17 mouse cellular contexts compared by ENCODE assay signal in genomic region chr3:146780241-146780640, GRCm38 (mm10). TPM values are rescaled to one million over a fixed set of nuclear protein-coding genes. Genes with fewer than 3 reads are reported as not detected.
DNase-seq lines count a peak whose midpoint lies in the region; ATAC-seq and TF ChIP-seq lines count a peak whose summit lies in the region.
"Had no signal": no experiment of that assay in that cellular context is flagged by ENCODE, and none has a peak within 500 bp of the region (broad histone marks: within the 10 kb centered on the region; RNA-seq: fewer than 3 reads in every experiment).

No protein-coding gene starts in this region.

- no peaks in the 10 kb centered on the region for H3K9me3 ChIP-seq in midbrain, postnatal 0 days (ENCODE audit: low read length)
- H3K9me3 ChIP-seq in midbrain, embryonic 15.5 days, result no peaks in the 10 kb centered on the region
- H3K9me3 ChIP-seq: embryonic facial prominence, embryonic 15.5 days; forebrain, embryonic 10.5 days; heart, embryonic 15.5 days; hindbrain, embryonic 10.5 days; hindbrain, embryonic 15.5 days had no signal

- H3K4me2 ChIP-seq in midbrain, postnatal 0 days (ENCODE audit: low read depth, low read length, poor library complexity, severe bottlenecking), result no peak overlapping the region
- H3K4me2 ChIP-seq in midbrain, embryonic 15.5 days, result no peak overlapping the region

- H3K4me3 ChIP-seq in gastrocnemius, adult 2 months, result peak overlapping the region; percentile 57; the same call in 1 of the 2 replicates
- no peak overlapping the region for H3K4me3 ChIP-seq in midbrain, postnatal 0 days (ENCODE audit: low read depth, low read length)
- H3K4me3 ChIP-seq in midbrain, embryonic 15.5 days, result no peak overlapping the region
- peak overlapping the region; percentile 73 for H3K4me3 ChIP-seq in bone marrow macrophage, adult 2 months (ENCODE audit: insufficient read depth, low read length)
- H3K4me3 ChIP-seq: forebrain, embryonic 10.5 days; hindbrain, embryonic 10.5 days; hindbrain, embryonic 15.5 days had no signal

- WGBS in midbrain, postnatal 0 days, result 50% methylated on average over 3 of the region's 3 CpGs
- 55% methylated on average over 3 of the region's 3 CpGs for whole genome bisulfite sequencing in midbrain, embryonic 15.5 days

- H3K4me1 ChIP-seq in midbrain, postnatal 0 days (ENCODE audit: insufficient read depth, low read length), result 0 out of 2 replicates have a peak, but pooled peaks cover 4% of the 10 kb centered on the region
- H3K4me1 ChIP-seq in midbrain, embryonic 15.5 days, result peaks cover 16% of the 10 kb centered on the region
- peaks cover 23% of the 10 kb centered on the region for H3K4me1 ChIP-seq in bone marrow macrophage, adult 2 months (ENCODE audit: control insufficient read depth, insufficient read depth, low read length)

- no peak overlapping the region for H3K27ac ChIP-seq in gastrocnemius, adult 2 months
- no peak overlapping the region for H3K27ac ChIP-seq in midbrain, postnatal 0 days (ENCODE audit: low read depth, low read length)
- no peak overlapping the region for H3K27ac ChIP-seq in midbrain, embryonic 15.5 days
- peak overlapping the region; percentile 48 for H3K27ac ChIP-seq in bone marrow macrophage, adult 2 months (ENCODE audit: insufficient read depth, low read depth, low read length)
- H3K27ac ChIP-seq: hindbrain, embryonic 10.5 days; hindbrain, embryonic 15.5 days had no signal

- intact Hi-C loops in gastrocnemius, adult 2 months (cut with DNase I), result loop anchor here (5.0 to 10.0 kb wide), 2 partner anchors 218 to 435 kb away; no protein-coding TSS in a partner anchor

- TF ChIP-seq POLR2A in bone marrow macrophage, adult 2 months (IDR thresholded peaks at IDR 0.05; ENCODE audit: borderline replicate concordance, low read depth, low read length), result no peak

- ATAC-seq in midbrain, postnatal 0 days (ENCODE audit: low FRiP score), result no peak
- ATAC-seq in midbrain, embryonic 15.5 days (replicated peaks), result no peak

- no peaks in the 10 kb centered on the region for H3K36me3 ChIP-seq in midbrain, postnatal 0 days (ENCODE audit: insufficient read depth, low read length)
- no peaks in the 10 kb centered on the region for H3K36me3 ChIP-seq in midbrain, embryonic 15.5 days (replicated peaks)
- H3K36me3 ChIP-seq: embryonic facial prominence, embryonic 15.5 days; forebrain, embryonic 10.5 days; heart, embryonic 15.5 days; hindbrain, embryonic 10.5 days; hindbrain, embryonic 15.5 days had no signal

- DNase-seq in gastrocnemius, adult 2 months, result no peak
- DNase-seq in gastrocnemius, postnatal 25 days, result no peak
- DNase-seq in midbrain, postnatal 0 days (ENCODE audit: low spot score), result peak; percentile 38
- peak; percentile 24 for DNase-seq in naive thymus-derived CD4-positive, alpha-beta T cell, adult 2 months (ENCODE audit: low read depth)
- DNase-seq in cerebellum, postnatal 25 days, result no peak
- DNase-seq: adrenal gland, adult 2 months; adrenal gland, postnatal 25 days; cerebellum, adult 2 months; heart, adult 18-20 months; heart, postnatal 14 days had no signal

- no peak overlapping the region for H3K9ac ChIP-seq in midbrain, postnatal 0 days (replicated peaks; ENCODE audit: low read length, poor library complexity, severe bottlenecking)
- H3K9ac ChIP-seq in midbrain, embryonic 15.5 days, result no peak overlapping the region
- H3K9ac ChIP-seq: embryonic facial prominence, embryonic 15.5 days; hindbrain, embryonic 15.5 days had no signal

- no peak for TF ChIP-seq CTCF in gastrocnemius, adult 2 months (IDR thresholded peaks at IDR 0.05)
- no peak for TF ChIP-seq CTCF in midbrain, postnatal 0 days (IDR thresholded peaks at IDR 0.05)
- no peak for TF ChIP-seq CTCF in bone marrow macrophage, adult 2 months (IDR thresholded peaks at IDR 0.05; ENCODE audit: low read depth, low read length)

- H3K27me3 ChIP-seq in midbrain, postnatal 0 days (ENCODE audit: insufficient read depth, low read length), result no peaks in the 10 kb centered on the region
- H3K27me3 ChIP-seq in midbrain, embryonic 15.5 days (replicated peaks), result no peaks in the 10 kb centered on the region
- H3K27me3 ChIP-seq: embryonic facial prominence, embryonic 15.5 days; heart, embryonic 15.5 days; hindbrain, embryonic 15.5 days had no signal

RNA-seq across cellular contexts. Expression of gene Prkacb, which starts 32.5 kb away (rescaled TPM):
- total RNA-seq in gastrocnemius, adult 2 months (2021), result 10 to 100 TPM; 44.3 to 45.4 TPM
- total RNA-seq in gastrocnemius, postnatal 25 days (2021), result 10 to 100 TPM; 34.8 to 35.1 TPM
- 311 and 350 TPM in 2 replicates for total RNA-seq in midbrain, postnatal 0 days (2014; rRNA removed)
- 220 and 221 TPM in 2 replicates for polyA plus RNA-seq in midbrain, postnatal 0 days (2015; fragmentation: Nextera tagmentation; extraction: Ambion mirVana)
- polyA plus RNA-seq in midbrain, embryonic 15.5 days (2015; fragmentation: Nextera tagmentation; extraction: Ambion mirVana), result 188 and 194 TPM in 2 replicates
- 107 and 120 TPM in 2 replicates for polyA plus RNA-seq in bone marrow macrophage, adult 2 months (2012; ENCODE audit: insufficient read depth, insufficient read length, missing spikeins)

Comparison
In these comparisons a context has a peak if more than half of its experiments do, and no peak if none do; other contexts are left out.
1. DNase-seq: peak in midbrain, postnatal 0 days (single experiment) and naive thymus-derived CD4-positive, alpha-beta T cell, adult 2 months (single experiment); none in gastrocnemius, adult 2 months (single experiment), gastrocnemius, postnatal 25 days (single experiment) and cerebellum, postnatal 25 days (0 of 2).
2. H3K4me3 ChIP-seq: peak in gastrocnemius, adult 2 months (single experiment) and bone marrow macrophage, adult 2 months (single experiment); none in midbrain, postnatal 0 days (single experiment) and midbrain, embryonic 15.5 days (single experiment).